Mouse (Mus musculus) frontal cortex, postnatal 10 days (tissue): ENCODE measurements around the gene Cela2a.

Experiments
- DNase-seq, 2 experiments: peaks; one replicate each; pipeline ENCODE4 v3.0.0; 2022; ENCODE audit warnings: low spot score in 2 of 2, mixed read lengths in 1 of 2

Gene Cela2a

GRCm38 (mm10) chr4:141858501-141858900 is 32.5 kb upstream of the Cela2a start:
- DNase-seq: no peak

DNA sequence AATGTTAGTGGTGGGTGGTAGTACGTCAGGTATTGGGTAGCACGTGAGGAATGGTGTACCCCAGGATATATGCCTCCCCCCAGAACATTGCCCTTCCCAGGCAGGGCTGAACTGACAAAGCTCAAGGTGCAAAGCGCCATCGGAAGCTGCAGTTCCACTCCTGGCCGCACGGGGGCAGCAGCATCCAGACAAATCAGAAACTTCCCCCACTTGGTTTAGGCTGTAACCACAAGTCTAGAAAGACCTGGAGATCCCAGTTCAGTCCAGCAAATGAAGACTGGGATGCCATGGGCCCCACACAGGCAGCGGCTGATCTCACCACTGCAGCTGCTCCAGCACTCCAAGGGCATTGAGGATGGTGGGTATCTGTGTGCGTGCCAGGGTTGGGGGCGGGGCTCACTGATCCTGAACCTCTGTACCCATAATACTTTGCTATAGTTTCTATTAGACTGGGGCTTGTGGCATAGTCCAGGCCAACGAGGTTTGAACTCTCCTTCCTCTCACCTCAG is 31.5 kb upstream of the Cela2a start:
- peak; percentile 62 to 81 for DNase-seq

DNA sequence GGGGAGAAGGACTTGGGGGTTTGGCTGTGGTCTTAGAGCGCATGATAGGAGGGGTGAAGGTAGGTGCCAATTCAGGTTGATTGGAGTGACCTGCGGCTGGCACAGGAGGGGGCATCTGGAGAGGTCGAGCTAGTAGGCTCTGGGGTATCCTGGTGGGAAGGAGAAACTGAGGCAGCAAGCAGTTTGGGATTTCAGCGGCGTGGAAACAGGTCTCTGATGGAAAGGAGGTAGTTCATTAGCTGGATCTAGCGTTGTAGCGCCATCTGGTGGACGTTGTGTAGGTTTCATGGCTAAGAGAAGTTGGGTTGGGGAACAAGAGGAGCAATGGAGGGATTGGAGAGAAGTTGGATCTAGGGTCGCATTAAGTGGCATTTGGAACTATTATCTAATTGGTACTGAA is 27.5 kb upstream of the Cela2a start:
- DNase-seq: no peak

DNA sequence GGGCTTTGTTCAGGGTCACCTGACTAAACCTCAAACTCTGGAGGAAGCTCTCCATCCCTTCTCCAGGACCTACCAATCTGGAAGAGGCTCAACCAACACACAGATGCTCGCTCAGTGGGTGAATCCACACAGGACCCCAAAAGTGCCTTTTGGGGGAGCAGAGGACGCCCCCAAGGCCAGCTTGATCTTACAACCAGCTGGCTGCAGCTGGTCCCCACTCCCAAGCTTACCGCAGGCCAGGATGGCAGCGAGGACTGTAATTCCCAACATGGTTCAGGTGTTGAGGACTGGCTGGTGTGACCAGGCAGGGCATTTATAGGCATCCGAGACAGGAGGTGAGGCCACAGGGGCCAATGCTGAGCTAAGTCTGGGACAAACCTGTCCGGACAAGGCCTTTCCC is 20.0 kb upstream of the Cela2a start, which contains the start of gene Ctrc:
TSS of gene Ctrc (minus strand) at position 361 of the 400 bp plus-strand sequence.
- no peak for DNase-seq

DNA sequence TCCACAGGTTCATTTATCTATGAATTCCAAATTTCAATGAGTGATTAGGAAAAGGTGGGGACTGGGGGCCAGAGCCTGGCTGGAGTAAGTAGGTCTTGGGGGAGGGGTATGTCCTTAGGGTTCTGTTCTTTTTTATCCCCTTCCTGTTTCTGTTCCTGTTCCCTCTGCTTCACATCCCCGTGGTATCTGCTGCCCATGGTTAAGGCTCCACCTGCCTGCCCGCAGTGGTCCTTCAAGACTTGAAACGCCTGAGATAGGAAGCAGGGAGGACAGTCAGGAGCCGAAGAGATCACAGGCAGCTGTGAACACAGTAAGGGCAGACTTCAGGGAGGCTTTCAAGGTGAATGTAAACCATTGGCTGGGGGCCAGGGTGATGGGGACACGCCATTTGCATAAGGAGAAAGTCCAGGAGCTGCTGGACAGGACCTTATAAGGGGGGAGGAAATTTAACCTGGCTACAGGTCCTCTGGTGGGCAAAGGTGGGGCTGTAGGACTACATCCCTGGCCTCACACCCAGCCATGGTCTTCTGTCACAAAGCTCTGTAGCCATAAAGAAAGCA is 8.7 kb upstream of the Cela2a start:
- DNase-seq: no peak

DNA sequence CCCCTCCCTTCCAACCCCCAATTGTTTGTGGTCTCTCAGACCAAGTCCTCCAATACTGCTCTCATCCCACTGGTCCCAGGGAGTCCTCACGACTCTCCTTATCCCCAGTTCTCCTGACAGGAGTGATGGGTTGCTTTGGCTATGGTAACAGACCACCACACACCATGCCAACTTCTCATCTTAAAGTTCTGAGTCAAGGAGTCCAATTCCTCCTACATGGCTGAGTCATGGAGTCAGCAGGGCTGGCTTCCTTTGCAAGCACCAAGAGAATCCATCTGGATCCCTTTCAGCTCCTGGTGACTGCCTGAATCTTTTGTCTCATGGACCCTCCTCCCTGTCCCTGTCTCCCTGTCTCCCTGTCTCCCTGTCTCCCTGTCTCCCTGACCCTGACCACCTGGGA is 8.0 kb upstream of the Cela2a start:
- DNase-seq: no peak

- no peak for DNase-seq
Measured at GRCm38 (mm10) chr4:141831361-141831760, 5.4 kb upstream of the Cela2a start.

DNA sequence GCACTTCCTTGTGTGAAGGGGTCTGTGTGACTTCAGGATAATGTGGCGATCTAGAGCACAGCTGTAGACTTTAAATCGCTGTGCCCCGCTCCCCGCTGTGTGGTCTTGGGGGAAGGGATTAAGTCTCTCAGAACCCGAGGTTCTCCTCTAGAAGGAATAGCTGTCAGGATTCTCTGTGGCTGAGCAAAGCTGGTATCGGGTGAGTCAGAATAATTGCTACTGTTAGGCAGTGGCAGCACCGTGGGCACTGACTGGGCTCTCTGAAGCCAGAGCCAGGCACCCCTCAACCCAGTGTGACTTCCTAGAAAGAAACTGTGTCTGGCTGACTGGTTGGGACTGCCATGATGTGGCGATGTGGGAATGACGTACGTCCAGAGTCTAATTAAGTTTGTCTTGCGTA is 4.4 kb upstream of the Cela2a start:
- no peak for DNase-seq

- no peak for DNase-seq
Measured at GRCm38 (mm10) chr4:141828177-141828576, 2.2 kb upstream of the Cela2a start.

GRCm38 (mm10) chr4:141827401-141827800 is 1.4 kb upstream of the Cela2a start:
- DNase-seq: no peak

- DNase-seq: no peak
Measured at GRCm38 (mm10) chr4:141822979-141823378, 3.0 kb downstream of the Cela2a start.

- no peak for DNase-seq
Measured at GRCm38 (mm10) chr4:141822089-141822488, 3.9 kb downstream of the Cela2a start.

DNA sequence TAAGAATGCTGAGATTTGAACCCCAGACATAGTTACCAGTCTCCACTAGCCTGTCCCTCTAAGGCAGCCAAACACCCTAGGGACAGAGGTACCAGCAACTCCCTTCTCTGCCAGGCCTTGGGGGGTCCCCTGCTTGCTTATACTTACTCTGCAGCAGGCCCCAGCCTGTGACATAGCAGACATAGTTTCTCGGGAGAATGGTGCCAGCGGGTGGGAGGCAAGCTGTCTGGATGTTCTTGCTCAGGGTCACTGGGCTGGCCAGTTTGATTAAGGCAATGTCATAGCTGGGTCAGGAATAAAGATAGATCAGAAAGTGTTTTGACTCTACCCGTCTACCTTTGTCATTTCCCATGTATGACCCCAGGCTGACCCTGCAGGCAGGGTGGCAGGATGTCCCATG is 4.8 kb downstream of the Cela2a start:
- DNase-seq: no peak

GRCm38 (mm10) chr4:141819316-141819715 is 6.6 kb downstream of the Cela2a start:
- DNase-seq: no peak

DNA sequence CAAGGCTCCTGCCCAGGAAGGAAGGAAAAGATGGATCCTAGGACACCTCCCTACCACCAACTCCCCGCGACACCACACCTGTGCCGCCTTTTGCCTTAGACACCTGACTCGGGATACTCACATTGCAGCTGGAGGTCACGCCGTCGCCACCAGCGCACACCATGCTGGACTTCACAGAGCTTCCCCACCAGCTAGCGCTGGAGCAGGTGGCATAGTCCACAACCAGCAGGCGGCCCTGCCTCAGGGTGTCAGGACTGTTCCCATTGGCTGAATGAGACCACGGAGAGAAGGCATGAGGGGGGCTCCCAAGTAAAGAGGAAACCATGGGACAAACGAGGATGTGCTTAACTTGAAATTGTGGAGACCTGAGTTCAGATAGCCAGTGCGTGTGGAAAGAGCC is 7.1 kb downstream of the Cela2a start:
- DNase-seq: no peak

- no peak for DNase-seq
Measured at GRCm38 (mm10) chr4:141817706-141818105, 8.3 kb downstream of the Cela2a start.

GRCm38 (mm10) chr4:141816776-141817655 is 8.9 kb downstream of the Cela2a start:
- DNase-seq: no peak

- no peak for DNase-seq
Measured at GRCm38 (mm10) chr4:141816267-141816666, 9.7 kb downstream of the Cela2a start.

- DNase-seq: no peak
Measured at GRCm38 (mm10) chr4:141811375-141811774, 14.6 kb downstream of the Cela2a start.

DNA sequence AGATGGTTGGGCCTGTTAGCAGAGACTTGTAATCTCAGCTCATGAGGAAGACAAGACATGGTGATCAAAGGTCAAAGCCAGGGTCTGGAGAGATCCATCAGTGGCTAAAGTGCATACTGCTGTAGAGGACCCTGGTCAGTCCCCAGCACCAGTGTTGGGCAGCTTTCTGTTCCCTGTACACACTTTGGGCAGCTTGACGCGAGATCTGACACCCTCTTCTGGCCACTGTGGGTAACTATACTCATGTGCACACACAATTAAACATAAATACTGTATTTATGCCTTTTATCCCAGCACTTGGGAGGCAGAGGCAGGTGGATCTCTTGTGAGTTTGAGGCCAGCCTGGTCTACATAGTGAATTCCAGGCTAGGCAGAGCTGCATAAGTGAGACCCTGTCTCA is 15.0 kb downstream of the Cela2a start:
- DNase-seq: no peak

DNA sequence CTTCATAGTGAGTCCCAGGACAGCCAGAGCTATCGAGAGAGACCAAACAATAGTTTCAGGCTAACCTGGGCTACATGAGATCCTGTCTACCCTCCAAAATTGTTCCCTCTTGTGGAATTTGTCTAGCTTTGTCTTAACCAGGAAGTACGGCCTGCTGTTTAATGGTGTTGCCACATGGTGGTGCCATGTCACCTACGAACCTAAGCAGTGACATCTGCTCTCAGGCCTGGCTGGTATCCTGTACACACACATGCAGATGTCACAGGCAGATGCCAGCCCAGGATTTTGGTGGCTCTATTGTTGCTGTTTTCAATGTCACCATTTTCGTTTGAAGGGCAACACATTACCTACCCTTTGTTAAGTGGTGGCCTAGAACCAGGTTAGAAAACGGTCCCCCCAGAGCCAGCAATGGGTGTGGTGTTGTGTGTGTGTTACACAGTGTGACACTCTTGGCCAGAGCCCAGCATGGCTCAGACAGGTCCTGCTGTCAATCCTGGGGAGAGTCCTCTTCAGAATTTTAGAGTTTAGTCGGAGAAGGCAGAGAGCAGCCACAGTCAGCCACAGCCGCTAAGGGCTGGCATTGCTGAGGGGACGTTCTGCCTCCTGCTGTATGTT is 16.0 kb downstream of the Cela2a start:
- no peak for DNase-seq

- no peak for DNase-seq
Measured at GRCm38 (mm10) chr4:141805886-141806285, 20.1 kb downstream of the Cela2a start.

DNA sequence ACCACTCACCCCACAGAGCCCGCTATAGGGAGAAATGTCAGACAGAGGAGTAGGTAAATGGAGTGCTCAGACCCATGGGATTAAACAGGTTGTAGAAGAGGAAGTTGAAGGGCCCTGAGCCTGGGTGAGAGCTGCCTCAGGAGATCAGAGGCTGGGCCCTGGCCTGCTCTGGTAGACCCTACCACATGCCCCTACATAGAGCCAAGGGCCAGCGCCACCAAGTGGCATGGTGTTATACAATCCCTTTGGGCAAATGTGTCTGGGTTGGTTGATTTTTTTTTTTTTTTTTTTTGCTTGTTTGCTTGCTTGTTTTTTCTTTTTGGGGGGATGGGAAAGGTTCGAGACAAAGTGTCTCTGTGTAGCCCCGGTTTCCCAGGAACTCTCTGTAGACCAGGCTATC is 21.9 kb downstream of the Cela2a start:
- no peak for DNase-seq
